Mouse (Mus musculus): ENCODE data around the gene Defb38. TPM values are rescaled to one million over a fixed set of nuclear protein-coding genes. Genes with fewer than 3 reads are reported as not detected.

Gene Defb38
- not detected in 2 replicates for total RNA-seq (2012; rRNA removed)

DNA sequence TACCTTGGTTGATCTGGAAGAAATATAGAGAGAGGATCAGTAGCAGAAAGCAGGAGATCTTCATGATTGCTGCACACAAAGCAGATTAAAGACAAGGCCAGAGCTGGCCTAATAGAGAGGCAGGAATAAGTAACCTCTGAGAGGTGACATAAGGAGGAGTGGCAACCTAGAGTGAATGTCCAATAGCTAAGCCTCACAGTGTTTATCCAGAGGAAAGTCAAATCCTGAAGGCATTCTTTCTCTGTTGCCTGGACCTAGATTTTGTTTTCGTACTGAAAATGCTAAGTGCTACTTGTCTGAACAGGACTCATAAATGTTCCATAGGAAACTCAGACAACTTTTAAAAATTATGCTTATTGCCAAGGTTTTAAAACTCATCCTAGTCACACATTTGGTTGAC is at the start of gene Defb38:
Gene Defb38, minus strand, starts transcription at position 101 of the 400 bp plus-strand sequence.
- in situ Hi-C loops (cut with MboI; ENCODE audit: low sequenced_read_pairs in 2 of 2, unreplicated experiment in 2 of 2) = no loop called here
- Histone ChIP-seq H3K9ac (ENCODE audit: insufficient read depth, low read depth, low read length, poor library complexity, severe bottlenecking) (no peak within 1 kb of the TSS), H3K4me3 (ENCODE audit: insufficient read depth in 1 of 2, low read depth in 1 of 2, low read length in 2 of 2, poor library complexity in 1 of 2, severe bottlenecking in 1 of 2) (no peak within 1 kb of the TSS), H3K27ac (ENCODE audit: insufficient read depth, low read depth, low read length, poor library complexity, severe bottlenecking) (no peak within 1 kb of the TSS), H3K9me3 (ENCODE audit: control insufficient read depth, insufficient read depth, low read depth, low read length) (no peaks in the 10 kb centered on the region), H3K4me1 (ENCODE audit: control insufficient read depth in 2 of 2, insufficient read depth in 2 of 2, low read length in 2 of 2, poor library complexity in 1 of 2) (no peaks in the 10 kb centered on the region), H3K36me3 (ENCODE audit: control insufficient read depth, insufficient read depth, low read length, poor library complexity, severe bottlenecking) (no peaks in the 10 kb centered on the region)
- no peak for TF ChIP-seq ZNF384 (IDR thresholded peaks at IDR 0.05; ENCODE audit: low read depth, low read length)
- TF ChIP-seq MAFK (IDR thresholded peaks at IDR 0.05; ENCODE audit: insufficient read depth, low read depth, low read length) = no peak
- no peak for TF ChIP-seq HCFC1 (IDR thresholded peaks at IDR 0.05; ENCODE audit: borderline replicate concordance, insufficient read depth, low read length)
- TF ChIP-seq ZC3H11A (IDR thresholded peaks at IDR 0.05; ENCODE audit: borderline replicate concordance, low read depth, low read length) = no peak
- TF ChIP-seq CHD2 (IDR thresholded peaks at IDR 0.05; ENCODE audit: low read depth, low read length) = no peak
- no peak for DNase-seq (ENCODE audit: low read depth, low spot score)

DNA sequence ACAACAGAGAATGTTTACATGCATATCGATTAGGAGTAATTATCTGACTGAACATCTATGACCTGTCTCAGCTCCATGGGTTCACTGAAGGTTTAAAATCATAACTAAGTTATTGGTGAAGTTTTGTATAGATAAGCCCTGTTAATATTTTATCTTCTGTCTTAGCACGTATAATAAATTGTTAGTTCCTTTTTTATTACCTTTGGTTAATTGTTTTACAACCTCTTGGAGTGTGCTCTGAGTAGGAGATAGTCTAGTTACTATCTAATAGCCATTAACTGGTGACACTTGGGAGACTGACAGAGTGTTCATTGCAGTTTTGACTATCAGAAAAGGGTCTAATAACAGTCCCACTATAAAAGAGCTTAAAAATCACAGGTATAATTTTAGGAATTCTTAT is 39.6 kb upstream of the Defb38 start:
- in situ Hi-C loops (cut with MboI; ENCODE audit: low sequenced_read_pairs in 2 of 2, unreplicated experiment in 2 of 2) = no loop called here
- no peak for DNase-seq (ENCODE audit: low read depth, low spot score)

DNA sequence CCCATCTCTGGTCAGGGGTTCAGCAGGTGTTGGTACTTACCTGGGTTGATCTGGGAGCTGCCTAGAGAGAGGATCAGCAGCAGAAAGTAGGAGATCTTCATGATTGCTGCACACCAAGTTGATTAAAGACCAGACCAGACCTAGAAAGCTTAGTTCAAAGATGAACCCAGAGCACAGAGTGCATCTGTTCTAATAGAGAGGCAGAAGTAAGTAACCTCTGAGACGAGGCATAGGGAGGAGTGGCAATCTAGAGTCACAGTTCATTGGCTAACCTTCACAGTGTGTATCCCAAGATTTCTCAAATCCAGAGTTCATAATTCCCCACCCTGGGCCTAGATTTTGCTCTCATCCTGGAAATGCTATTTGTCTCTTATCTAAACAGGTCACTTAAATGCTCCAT is 38.3 kb upstream of the Defb38 start, which contains the start of gene Defb39:
Gene Defb39, minus strand, starts transcription at position 101 of the 400 bp plus-strand sequence.
- TF ChIP-seq ZC3H11A (IDR thresholded peaks at IDR 0.05; ENCODE audit: borderline replicate concordance, low read depth, low read length) (no peak), HCFC1 (IDR thresholded peaks at IDR 0.05; ENCODE audit: borderline replicate concordance, insufficient read depth, low read length) (no peak), MAFK (IDR thresholded peaks at IDR 0.05; ENCODE audit: insufficient read depth, low read depth, low read length) (no peak), CHD2 (IDR thresholded peaks at IDR 0.05; ENCODE audit: low read depth, low read length) (no peak), ZNF384 (IDR thresholded peaks at IDR 0.05; ENCODE audit: low read depth, low read length) (no peak)
- Histone ChIP-seq H3K4me3 (ENCODE audit: insufficient read depth in 1 of 2, low read depth in 1 of 2, low read length in 2 of 2, poor library complexity in 1 of 2, severe bottlenecking in 1 of 2) (no peak within 1 kb of the TSS), H3K9ac (ENCODE audit: insufficient read depth, low read depth, low read length, poor library complexity, severe bottlenecking) (no peak within 1 kb of the TSS), H3K9me3 (ENCODE audit: control insufficient read depth, insufficient read depth, low read depth, low read length) (no peaks in the 10 kb centered on the region), H3K36me3 (ENCODE audit: control insufficient read depth, insufficient read depth, low read length, poor library complexity, severe bottlenecking) (no peaks in the 10 kb centered on the region), H3K4me1 (ENCODE audit: control insufficient read depth in 2 of 2, insufficient read depth in 2 of 2, low read length in 2 of 2, poor library complexity in 1 of 2) (no peaks in the 10 kb centered on the region), H3K27ac (ENCODE audit: insufficient read depth, low read depth, low read length, poor library complexity, severe bottlenecking) (no peak within 1 kb of the TSS)
- in situ Hi-C loops (cut with MboI; ENCODE audit: low sequenced_read_pairs in 2 of 2, unreplicated experiment in 2 of 2) = no loop called here
- DNase-seq (ENCODE audit: low read depth, low spot score) = no peak

More for the DNA sequence above, 39.6 kb upstream of the Defb38 start:
- Histone ChIP-seq H3K9me3 (ENCODE audit: control insufficient read depth, insufficient read depth, low read depth, low read length) (no peaks in the 10 kb centered on the region), H3K4me1 (ENCODE audit: control insufficient read depth in 2 of 2, insufficient read depth in 2 of 2, low read length in 2 of 2, poor library complexity in 1 of 2) (no peaks in the 10 kb centered on the region), H3K9ac (ENCODE audit: insufficient read depth, low read depth, low read length, poor library complexity, severe bottlenecking) (no peak overlapping the region), H3K36me3 (ENCODE audit: control insufficient read depth, insufficient read depth, low read length, poor library complexity, severe bottlenecking) (no peaks in the 10 kb centered on the region), H3K27ac (ENCODE audit: insufficient read depth, low read depth, low read length, poor library complexity, severe bottlenecking) (no peak overlapping the region), H3K4me3 (ENCODE audit: insufficient read depth in 1 of 2, low read depth in 1 of 2, low read length in 2 of 2, poor library complexity in 1 of 2, severe bottlenecking in 1 of 2) (no peak overlapping the region)
- no peak for TF ChIP-seq ZNF384 (IDR thresholded peaks at IDR 0.05; ENCODE audit: low read depth, low read length)
- TF ChIP-seq CHD2 (IDR thresholded peaks at IDR 0.05; ENCODE audit: low read depth, low read length) = no peak
- no peak for TF ChIP-seq MAFK (IDR thresholded peaks at IDR 0.05; ENCODE audit: insufficient read depth, low read depth, low read length)
- TF ChIP-seq ZC3H11A (IDR thresholded peaks at IDR 0.05; ENCODE audit: borderline replicate concordance, low read depth, low read length) = no peak
- no peak for TF ChIP-seq HCFC1 (IDR thresholded peaks at IDR 0.05; ENCODE audit: borderline replicate concordance, insufficient read depth, low read length)

DNA sequence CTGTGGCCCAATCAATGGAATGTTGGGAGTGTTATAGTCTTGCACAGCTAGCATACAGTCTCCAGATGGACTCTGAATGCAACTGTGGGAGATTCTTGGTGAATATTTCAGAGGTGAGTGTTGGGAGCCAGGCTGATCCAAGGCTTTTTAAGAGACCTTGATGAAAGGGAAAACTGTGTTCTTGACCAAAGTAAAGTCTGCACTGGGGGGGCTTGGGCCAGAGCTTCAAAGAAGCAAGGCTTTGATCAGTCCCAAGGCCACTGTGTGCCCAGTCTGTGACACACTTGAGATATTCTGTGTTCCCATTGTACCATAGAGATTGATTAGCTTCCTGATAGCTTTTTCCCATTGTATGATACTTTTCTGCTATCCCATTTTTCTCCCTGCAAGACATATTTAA is 36.5 kb upstream of the Defb38 start:
- Histone ChIP-seq H3K4me1 (ENCODE audit: control insufficient read depth in 2 of 2, insufficient read depth in 2 of 2, low read length in 2 of 2, poor library complexity in 1 of 2) (no peaks in the 10 kb centered on the region), H3K9me3 (ENCODE audit: control insufficient read depth, insufficient read depth, low read depth, low read length) (no peaks in the 10 kb centered on the region), H3K27ac (ENCODE audit: insufficient read depth, low read depth, low read length, poor library complexity, severe bottlenecking) (no peak overlapping the region), H3K36me3 (ENCODE audit: control insufficient read depth, insufficient read depth, low read length, poor library complexity, severe bottlenecking) (no peaks in the 10 kb centered on the region), H3K4me3 (ENCODE audit: insufficient read depth in 1 of 2, low read depth in 1 of 2, low read length in 2 of 2, poor library complexity in 1 of 2, severe bottlenecking in 1 of 2) (no peak overlapping the region), H3K9ac (ENCODE audit: insufficient read depth, low read depth, low read length, poor library complexity, severe bottlenecking) (no peak overlapping the region)
- DNase-seq (ENCODE audit: low read depth, low spot score) = no peak
- no peak for TF ChIP-seq HCFC1 (IDR thresholded peaks at IDR 0.05; ENCODE audit: borderline replicate concordance, insufficient read depth, low read length)
- no peak for TF ChIP-seq MAFK (IDR thresholded peaks at IDR 0.05; ENCODE audit: insufficient read depth, low read depth, low read length)
- TF ChIP-seq ZC3H11A (IDR thresholded peaks at IDR 0.05; ENCODE audit: borderline replicate concordance, low read depth, low read length) = no peak
- TF ChIP-seq ZNF384 (IDR thresholded peaks at IDR 0.05; ENCODE audit: low read depth, low read length) = no peak
- no peak for TF ChIP-seq CHD2 (IDR thresholded peaks at IDR 0.05; ENCODE audit: low read depth, low read length)
- in situ Hi-C loops (cut with MboI; ENCODE audit: low sequenced_read_pairs in 2 of 2, unreplicated experiment in 2 of 2) = no loop called here

DNA sequence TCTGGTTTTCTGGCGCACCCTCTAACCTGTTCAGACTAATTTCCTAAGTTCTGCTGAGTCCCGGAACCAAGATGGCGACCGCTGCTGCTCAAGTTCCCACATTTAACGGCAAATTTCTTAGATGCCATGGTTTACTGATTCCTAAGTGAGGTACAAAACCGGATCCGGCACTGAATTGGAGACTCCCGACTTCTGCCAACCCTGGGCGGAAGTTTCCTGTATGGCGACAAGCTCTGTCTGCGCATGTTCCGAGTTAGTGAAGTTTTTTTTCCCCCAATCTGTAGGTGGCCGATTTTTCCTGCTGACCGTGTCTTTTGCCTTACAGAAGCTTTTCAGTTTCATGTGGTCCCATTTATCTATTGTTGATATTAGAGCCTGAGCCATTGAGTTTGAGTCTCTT is 18.9 kb upstream of the Defb38 start:
- peak; percentile 15 for DNase-seq (ENCODE audit: low read depth, low spot score)
- Histone ChIP-seq H3K4me1 (ENCODE audit: control insufficient read depth in 2 of 2, insufficient read depth in 2 of 2, low read length in 2 of 2, poor library complexity in 1 of 2) (no peaks in the 10 kb centered on the region), H3K36me3 (ENCODE audit: control insufficient read depth, insufficient read depth, low read length, poor library complexity, severe bottlenecking) (no peaks in the 10 kb centered on the region), H3K27ac (ENCODE audit: insufficient read depth, low read depth, low read length, poor library complexity, severe bottlenecking) (no peak overlapping the region), H3K9ac (ENCODE audit: insufficient read depth, low read depth, low read length, poor library complexity, severe bottlenecking) (peak overlapping the region; percentile 47; the same call in 1 of the 2 replicates), H3K4me3 (ENCODE audit: insufficient read depth in 1 of 2, low read depth in 1 of 2, low read length in 2 of 2, poor library complexity in 1 of 2, severe bottlenecking in 1 of 2) (peak overlapping the region; percentile 7 to 24), H3K9me3 (ENCODE audit: control insufficient read depth, insufficient read depth, low read depth, low read length) (no peaks in the 10 kb centered on the region)
- in situ Hi-C loops (cut with MboI; ENCODE audit: low sequenced_read_pairs in 2 of 2, unreplicated experiment in 2 of 2) = no loop called here
- TF ChIP-seq ZNF384 (IDR thresholded peaks at IDR 0.05; ENCODE audit: low read depth, low read length) (peak; percentile 61; the same call in 1 of the 2 replicates), ZC3H11A (IDR thresholded peaks at IDR 0.05; ENCODE audit: borderline replicate concordance, low read depth, low read length) (no peak), CHD2 (IDR thresholded peaks at IDR 0.05; ENCODE audit: low read depth, low read length) (no peak), MAFK (IDR thresholded peaks at IDR 0.05; ENCODE audit: insufficient read depth, low read depth, low read length) (no peak), HCFC1 (IDR thresholded peaks at IDR 0.05; ENCODE audit: borderline replicate concordance, insufficient read depth, low read length) (no peak)

Measured in ES-E14 (cell line).